Mouse (Mus musculus) olfactory bulb, adult 2 months (tissue): ENCODE measurements around the gene Iqch.

Experiments used
- CTCF ChIP-seq: fragments of 200-500 bp; IDR thresholded peaks from 2 replicates; pipeline ENCODE4 v1.5.1; 2012; ENCODE audit warnings: low read depth, mild to moderate bottlenecking, low read length, moderate library complexity; ENCODE audit not compliant: insufficient read depth
- POLR2A ChIP-seq: fragments of 200-500 bp; IDR thresholded peaks from 2 replicates; pipeline ENCODE4 v1.6.1; 2012; ENCODE audit warnings: mild to moderate bottlenecking, low read depth, low read length, moderate library complexity; ENCODE audit not compliant: insufficient read depth

GRCm38 (mm10) chr9:63632924-63633323 is 30.6 kb upstream of the Iqch start:
- TF ChIP-seq CTCF (no peak), POLR2A (no peak)
